Mouse (Mus musculus): ENCODE results near the gene Usp21.

Gene Usp21

DNA sequence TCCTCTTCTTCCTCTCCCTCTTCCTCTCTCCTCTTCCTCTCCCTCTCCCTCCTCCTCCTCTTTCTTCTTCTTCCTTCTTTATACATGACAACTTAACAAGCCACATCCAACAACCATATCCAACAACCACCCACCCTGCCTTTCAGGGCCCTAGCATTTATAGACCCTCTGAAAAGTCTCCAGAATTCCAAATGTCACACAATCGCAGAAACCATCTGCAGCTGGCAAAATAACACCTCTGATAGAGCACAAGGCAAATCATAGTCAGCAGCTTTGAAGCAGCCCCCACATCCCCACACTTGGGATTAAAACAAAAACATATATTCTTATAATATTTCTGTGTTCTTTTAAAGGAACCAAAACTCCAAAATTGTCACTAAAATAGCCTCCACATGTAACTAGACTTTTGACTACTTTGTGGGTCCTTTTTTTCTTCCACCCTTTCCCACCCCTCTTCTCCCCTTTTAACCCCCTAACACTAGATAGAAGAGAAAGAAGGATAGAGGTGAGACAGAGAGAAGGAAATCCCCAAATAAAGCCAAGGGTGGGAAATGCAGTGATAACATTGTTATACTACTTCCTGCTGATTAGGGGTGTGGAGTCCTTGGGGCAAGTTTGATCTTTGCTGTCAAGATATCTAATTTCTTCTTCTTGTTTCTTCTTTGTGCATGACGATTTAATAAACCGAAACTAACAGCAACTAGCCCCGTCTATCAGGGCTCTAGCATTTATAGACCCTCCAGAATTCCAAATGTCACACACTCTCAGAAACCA is 21.6 kb downstream of the Usp21 start:
- in situ Hi-C loops (cut with MboI): no loop called here

DNA sequence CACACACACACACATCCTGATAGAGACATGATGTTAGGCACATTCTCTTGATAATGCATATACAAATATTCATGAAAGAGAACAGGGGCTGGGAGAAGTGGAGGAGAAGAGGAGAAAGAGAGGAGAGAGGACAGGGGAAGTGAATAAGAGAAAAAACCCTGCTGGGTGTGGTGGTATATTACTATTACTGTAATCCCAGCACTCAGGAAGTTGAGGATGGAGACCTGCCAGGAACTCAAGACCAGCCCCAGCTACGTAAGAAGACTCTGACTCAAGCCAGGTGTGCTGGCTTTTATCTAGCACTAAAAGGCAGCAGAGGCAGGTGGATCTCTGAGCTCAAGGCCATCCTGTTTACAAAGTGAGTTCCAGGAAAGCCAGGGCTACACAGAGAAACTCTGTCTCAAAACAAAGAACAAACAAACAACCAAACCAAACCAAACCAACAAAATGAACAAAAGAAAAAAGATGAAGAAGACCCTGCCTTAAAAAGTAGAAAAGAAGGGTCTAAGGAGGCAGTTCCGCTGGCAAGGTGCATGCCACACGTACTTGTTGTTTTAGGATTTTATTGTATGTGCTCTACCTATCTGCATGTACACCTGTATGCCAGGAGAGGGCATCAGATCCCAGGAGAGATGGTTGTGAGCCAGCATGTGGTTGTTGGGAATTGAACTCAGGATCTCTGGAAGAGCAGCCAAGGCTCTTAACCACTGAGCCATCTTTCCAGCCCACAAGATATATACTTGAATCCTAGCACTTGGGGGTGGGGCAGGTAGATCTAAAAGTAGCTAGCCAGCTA is 23.9 kb downstream of the Usp21 start:
- in situ Hi-C loops (cut with MboI): no loop called here

DNA sequence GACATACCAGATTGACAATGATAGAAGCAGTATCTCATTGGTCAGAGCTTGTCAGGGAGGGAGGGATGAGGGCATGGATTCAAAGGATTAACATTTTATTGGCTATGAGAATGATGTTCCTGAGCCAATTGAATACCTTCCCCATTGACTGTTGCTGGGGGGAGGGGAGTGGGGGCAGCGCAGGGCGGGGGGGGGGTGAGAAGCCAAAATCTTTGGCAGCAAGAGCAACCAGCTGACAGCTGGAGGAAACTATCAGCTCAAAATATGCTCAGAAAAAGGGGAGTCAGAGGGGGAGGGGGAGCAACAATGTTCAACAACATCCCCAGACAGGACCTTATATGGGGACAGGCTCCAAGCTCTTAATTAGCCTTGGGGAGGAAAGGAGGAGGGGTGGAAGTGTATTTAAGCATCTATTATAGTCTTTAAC is 24.6 kb downstream of the Usp21 start:
- in situ Hi-C loops (cut with MboI): no loop called here

DNA sequence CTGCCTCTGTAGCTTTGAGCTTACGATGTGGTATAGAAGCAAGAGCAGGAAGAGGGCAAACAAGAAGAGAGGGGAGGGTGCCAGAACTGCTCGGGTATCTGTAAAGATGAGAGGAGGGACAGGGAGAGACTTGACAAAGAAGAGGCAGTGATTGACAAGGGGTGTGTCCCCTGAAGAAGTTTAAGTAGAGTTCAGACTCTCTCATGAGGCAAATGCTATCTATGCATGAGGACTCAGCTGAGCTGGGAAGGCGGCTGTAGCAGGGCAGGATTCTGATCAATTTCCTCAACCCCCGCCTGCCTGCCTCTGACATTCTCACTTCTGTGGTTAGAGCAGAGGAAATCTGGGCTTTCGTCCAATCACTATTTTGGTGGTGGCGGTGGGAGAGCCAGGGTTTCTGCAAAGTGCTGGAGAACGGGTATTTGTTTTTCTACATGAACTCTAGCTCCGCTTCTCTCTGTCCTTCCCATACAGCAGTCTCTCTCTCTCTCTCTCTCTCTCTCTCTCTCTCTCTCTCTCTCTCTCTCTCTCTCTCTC is 25.1 kb downstream of the Usp21 start:
- in situ Hi-C loops (cut with MboI): no loop called here

DNA sequence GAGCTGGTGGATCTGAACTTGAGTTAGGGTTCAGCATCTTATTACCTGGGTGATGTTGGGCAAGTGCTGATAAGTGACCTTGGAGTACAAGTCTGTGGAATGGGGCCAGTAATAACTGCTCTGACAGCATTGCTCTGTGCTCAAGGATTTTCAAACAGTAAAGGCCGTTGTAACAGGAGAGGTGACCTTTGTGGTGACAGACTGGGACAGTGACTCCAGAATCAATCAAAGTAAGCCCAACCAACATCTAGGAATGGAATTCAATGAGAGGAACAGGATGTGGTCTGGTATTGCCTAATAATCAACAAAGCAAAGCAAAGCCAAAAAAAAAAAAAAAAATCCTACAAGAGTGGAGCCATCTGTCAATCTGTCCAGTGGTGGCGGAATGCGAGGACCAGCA is 27.5 kb downstream of the Usp21 start:
- in situ Hi-C loops (cut with MboI): no loop called here

DNA sequence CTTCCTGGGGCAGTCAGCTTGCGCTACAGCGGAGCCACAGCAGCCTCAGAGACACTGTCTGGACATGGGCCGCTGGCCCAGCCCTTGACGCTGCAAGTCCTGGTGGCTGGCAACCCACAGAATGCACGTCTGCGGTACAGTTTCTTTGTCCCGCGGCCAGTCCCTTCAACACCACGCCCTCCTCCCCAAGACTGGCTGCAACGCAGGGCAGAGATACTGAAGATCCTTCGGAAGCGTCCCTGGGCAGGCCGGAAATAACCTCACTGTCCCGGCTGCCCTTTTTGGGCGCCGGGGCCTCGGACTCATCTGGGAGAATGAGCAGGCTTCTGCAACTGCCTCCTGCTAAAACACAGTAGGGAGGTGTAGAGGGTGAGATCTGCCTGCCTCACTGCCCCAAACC is 28.9 kb downstream of the Usp21 start:
- in situ Hi-C loops (cut with MboI): no loop called here

DNA sequence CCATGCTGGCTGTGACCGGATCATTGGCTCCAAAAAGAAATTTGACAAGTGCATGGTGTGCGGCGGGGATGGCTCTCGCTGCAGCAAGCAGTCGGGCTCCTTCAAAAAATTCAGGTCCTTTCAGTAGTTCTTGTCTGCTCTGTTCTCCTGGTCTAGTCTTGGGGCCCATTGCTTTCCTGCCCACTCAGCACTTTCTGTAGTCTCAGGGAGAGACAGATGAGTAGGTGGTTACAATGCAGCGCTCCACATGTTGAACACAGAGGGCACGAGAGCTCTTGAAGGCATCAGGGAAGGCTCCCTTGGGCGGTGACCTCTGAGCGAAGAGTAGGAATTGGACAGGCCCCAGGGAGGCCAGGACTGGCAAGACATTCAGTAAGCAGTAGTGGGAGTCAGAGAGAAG is 30.0 kb downstream of the Usp21 start:
- in situ Hi-C loops (cut with MboI): no loop called here

DNA sequence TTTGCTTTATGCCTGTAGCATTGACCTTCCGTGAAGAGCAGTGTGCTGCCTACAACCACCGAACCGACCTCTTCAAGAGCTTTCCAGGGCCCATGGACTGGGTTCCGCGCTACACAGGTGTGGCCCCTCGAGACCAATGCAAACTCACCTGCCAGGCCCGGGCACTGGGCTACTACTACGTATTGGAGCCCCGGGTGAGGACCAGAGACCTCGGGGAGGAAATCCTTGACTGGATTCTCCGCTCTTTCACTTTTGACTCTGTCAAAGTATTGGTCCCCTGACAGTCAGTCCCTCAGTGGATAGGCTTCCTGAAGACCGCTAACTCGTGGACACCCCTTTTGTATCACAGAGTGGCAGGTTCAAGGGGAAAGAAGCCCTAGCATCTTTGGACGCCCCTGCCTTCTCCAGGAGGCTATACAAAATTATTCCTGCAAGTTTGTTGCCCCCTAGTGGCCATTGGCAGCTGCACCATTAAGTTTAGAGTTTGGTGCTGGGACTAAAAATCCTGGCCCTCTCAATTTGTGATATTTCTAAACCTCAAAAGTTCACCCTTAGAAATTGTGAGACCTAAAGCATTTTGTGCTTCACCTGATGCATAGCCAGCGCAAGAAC is 30.7 kb downstream of the Usp21 start:
- in situ Hi-C loops (cut with MboI): no loop called here

DNA sequence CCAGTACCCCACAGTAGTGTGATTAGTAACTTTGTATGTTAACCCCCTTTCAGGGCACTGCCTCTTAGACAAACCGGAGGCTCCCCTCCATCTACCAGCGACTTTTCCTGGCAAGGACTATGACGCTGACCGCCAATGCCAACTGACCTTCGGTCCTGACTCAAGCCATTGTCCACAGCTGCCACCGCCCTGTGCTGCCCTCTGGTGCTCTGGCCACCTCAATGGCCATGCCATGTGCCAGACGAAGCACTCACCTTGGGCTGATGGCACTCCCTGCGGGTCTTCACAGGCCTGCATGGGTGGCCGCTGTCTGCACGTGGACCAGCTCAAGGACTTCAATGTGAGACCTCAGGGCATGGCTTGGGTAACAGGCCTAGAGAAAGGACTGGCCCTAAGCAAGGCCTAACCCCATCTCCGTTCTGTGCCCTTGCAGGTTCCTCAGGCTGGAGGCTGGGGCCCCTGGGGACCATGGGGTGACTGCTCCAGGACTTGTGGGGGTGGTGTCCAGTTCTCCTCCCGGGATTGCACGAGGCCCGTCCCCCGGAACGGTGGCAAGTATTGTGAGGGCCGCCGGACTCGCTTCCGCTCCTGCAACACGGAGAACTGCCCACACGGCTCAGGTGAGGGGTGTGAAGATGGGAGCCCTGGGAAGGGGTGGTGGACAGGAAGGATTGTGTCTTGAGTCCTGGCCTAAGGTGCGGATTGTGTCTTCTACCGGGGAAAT is 31.5 kb downstream of the Usp21 start:
- in situ Hi-C loops (cut with MboI): no loop called here

DNA sequence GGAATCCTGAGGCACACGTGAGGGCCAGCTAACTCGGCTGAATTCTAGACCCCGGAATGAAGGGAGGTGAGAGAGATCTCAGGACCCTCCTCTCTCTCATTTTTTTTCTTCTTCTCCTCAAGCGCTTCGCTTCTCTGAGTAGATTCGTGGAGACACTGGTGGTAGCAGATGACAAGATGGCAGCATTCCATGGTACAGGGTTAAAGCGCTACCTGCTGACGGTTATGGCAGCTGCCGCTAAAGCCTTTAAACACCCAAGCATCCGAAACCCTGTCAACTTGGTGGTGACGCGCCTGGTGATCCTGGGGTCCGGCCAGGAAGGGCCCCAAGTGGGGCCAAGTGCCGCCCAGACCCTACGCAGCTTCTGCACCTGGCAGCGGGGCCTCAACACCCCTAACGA is 35.4 kb downstream of the Usp21 start:
- in situ Hi-C loops (cut with MboI): no loop called here

DNA sequence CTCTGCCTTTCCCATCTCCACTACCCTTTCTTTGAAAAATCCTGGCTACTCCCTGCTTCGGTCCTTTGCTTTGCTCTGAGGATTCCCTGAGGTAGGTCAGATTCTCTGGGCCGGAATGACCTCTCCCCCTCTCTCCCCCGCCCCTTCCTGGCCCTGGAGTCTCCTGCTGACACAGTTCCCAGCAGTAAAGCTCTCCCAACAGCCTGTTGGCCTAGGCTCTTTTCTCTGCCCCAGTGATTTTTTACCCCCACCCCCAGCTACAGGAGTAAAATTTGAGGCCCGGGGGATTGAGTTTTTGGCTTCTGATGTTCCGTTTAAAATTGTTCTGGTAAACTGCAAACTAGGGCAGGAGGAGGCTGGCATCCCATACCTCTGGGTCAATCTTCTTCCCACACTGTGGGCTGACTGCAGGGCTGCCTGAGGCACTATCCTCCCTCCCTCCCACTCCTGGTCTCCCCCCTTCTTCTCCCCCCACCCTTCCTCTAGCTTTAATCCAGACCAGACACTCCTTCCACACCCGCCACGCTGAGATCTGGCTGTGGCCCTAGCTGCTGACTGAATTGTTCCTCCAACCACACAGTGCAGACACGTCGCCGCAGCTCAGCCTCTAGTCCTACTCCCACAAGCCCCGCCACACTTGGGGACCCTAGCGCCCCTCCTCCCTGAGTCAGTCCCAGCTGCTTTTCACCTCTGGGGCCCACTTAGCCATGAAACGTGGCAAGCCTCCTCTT is 36.0 kb downstream of the Usp21 start:
- in situ Hi-C loops (cut with MboI): no loop called here

DNA sequence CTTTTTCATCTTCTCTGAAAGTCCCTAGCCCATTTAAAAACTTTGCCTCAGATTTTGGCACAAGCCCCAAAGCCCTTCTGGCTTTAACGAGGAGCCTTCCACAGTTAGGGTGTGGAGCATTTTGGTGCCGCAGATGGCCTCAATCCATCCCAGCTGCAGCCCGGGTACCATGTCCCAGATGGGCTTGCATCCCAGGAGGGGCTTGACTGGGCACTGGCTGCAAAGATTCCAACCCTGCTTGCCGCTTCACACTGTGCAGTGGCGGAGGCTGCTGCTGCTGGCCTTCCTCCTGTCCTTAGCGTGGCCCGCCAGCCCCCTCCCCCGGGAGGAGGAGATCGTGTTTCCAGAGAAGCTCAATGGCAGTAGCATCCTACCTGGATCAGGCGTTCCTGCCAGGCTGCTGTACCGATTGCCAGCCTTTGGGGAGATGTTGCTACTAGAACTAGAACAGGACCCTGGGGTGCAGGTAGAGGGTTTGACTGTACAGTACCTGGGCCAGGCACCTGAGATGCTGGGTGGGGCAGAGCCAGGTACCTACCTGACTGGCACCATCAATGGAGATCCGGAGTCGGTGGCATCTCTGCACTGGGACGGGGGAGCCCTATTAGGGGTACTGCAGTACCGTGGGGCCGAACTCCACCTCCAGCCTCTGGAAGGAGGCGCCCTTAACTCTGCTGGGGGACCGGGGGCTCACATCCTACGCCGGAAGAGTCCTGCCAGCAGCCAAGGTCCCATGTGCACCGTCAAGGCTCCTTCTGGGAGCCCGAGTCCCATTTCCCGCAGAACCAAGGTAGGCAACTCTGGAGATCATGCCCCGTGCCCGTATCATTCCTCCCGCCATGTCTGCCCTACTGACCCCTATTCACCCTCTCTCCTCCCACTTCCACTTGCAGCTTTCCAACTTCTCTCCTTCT is 36.9 kb downstream of the Usp21 start, which contains the start of gene Ndufs2:
Gene Ndufs2, minus strand, starts transcription at position 709 of the 914 bp plus-strand sequence.
- in situ Hi-C loops (cut with MboI): no loop called here

DNA sequence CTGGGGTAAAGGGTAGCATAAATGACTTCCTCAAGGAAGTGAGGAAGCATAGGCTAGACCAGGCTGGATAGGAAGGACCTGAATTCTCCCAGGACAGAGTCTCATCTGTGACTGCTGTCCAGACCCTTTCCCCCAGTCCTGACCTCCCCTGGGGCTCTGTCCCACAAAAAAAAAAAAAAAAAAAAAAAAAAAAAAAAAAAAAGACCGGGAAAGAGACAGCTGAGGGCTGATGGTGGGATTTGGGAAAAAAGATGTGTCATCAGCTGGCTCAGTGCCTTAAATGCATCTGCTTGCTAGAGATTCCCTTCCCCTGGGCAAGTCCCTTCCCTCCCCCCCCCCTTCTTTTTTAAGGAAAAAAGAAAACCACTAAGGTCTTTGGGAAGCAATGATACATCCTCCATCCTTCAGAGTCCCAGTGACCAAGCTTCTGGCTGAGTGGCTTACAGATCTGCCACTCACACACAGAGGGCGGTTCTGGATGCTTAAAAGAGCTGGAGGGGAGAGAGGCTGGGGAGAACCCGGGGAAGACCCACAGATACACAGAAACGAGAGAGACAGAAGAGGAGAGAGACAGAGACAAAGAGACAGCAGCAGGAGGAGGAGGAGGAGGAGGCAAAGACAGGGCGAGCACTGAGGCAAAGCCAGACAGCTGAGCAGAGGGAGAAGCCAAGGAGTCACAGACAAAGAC is 37.7 kb downstream of the Usp21 start, which contains the start of gene Adamts4:
Gene Adamts4, plus strand, starts transcription at position 509 of the 688 bp plus-strand sequence.
- in situ Hi-C loops (cut with MboI): no loop called here

DNA sequence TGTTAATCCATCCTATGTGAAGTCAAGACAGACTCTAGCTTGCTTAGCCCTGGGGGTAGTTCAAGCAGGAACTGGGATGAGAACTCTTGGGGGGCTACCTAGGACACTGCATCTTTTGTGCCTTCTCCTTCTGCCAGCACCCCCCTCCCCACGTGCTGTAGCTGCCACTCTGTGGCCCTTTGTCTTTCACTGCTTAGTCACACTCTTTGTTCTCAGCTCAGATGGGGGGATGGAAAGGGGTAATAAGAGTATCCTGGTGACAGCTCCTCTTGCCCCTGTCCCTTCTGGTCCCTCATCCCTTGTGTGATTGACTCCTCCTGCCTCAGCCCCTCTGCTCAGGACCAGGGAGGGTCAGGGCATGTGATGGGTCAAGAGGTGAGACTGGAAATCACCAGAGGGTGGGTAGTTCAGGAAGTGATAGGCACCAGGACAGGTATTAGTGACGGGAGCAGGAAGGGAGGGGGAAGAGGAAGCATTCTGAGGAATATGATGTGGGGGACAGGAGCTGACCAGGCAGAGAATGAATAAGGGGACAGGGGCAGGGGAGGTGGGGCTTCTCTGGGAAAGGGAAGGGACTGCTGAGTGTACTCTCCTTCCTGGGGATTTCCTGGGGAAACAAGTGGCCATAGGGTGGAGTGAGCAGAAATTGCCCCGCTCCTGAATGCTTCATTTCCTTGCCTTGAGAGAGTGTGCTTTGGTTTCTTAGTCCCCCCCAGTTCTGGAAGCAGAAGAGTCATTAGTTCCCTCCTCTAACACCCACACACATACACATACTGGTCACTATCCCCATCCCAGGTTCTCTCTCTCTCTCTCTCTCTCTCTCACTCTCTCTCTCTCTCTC is 39.2 kb downstream of the Usp21 start:
- in situ Hi-C loops (cut with MboI): no loop called here

DNA sequence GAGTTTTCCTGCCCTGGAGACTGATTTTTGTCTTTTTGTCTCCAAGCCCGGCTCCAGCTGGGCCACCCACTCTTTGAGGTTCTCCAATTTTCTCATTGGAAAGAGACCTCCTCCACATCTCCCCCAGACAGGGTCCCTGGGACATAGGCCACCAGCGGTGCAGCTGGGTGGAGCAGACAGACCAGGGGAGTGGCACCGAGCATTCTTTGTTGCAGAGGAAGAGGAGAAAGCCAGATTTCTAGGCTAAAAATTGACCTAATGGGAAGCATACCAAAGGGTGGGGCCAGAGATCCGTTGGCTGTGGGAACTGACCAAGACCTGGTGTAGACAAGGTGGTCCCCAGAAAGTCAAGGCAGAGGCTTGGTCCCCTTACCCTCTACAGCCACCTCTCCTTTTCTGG is 39.9 kb downstream of the Usp21 start:
- in situ Hi-C loops (cut with MboI): no loop called here

DNA sequence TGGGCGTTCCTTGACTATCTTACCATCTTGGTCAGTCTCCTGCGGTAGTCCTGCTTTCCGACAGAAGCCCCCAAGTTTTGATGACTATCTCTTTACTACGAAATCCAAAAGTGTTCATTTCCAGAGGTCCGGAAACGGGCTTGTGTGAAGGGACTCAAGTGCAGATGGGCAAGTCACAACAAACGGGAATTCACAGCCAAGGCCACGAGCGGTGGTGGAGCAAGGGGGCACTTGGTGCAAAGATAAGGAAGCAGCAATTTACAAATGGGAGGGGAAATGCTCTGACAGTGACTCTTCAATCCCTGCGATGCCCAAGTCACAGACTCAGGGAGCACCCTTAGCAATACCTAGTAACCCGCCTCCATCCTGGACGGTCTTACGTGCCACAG is 40.3 kb downstream of the Usp21 start:
- in situ Hi-C loops (cut with MboI): no loop called here

DNA sequence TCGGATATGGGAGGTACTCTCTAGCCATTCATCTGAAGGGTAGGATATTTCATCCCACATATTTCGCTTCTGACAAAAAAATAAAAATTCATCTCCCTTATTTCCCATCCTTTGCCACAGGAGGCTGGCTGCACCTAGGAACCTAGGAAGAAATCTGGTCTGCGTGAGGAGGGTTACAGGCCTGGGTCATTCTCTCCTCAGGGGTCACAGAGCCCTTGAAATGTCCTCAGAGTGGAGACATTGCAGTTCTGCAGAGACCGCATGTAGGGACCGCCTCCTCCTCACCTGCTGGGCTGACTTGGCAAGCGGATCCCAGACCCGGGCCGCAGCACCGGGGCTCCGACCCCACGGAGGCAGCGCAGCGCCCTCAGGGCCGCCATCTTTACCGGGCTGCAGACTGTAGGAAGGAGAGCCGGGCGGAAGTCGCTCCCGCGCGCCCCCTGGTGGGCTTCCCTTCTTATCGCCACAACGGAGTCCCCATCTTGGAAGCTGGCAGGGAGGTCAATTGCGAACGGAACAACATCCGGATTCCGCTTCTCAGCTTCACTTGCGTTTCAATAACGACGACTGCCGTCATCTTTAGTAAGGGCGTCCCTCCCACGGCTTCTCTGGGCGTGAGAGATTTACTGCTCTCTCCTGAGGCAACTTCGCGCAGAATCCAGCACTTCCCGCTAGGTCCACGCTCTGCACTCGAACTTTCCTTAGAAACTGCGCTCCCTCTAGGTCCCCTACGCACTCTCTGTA is 40.9 kb downstream of the Usp21 start:
- in situ Hi-C loops (cut with MboI): no loop called here

DNA sequence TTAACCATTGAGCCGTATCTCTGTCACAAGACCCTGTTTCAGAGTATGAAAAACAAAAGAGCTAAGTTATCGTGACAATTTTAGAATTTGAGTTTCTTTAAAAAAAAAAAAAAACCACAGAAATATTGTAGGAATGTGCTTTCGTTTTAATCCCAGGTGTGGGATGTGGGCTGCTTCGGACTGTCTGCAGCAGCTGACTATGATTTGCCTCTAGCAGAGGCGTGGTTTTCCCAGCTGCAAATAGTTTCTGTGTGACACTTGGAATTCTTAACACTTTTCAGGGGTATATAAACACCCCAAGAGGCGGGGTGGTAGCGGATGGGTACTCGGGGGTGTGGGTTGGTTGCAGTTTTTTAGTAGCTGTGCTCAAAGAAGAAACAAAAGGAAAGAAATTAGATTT is 42.4 kb downstream of the Usp21 start:
- in situ Hi-C loops (cut with MboI): no loop called here
